Mouse (Mus musculus) cerebellum, adult 2 months (tissue): Measurements from ENCODE around the gene Usf1. TPM values are rescaled to one million over a fixed set of nuclear protein-coding genes. Genes with fewer than 3 reads are reported as not detected.
A peak's percentile ranks its signal among the peaks of the same experiment; 100 is the strongest.

Source experiments
- DNase-seq, 2 experiments: peaks; one replicate each; pipeline ENCODE4 v3.0.0; 2021
- H3K27ac ChIP-seq: fragments of 200-500 bp; 2 replicates; pipeline ENCODE4 v1.5.1; 2012; ENCODE audit warnings: low read length, control low read depth, inconsistent platforms; ENCODE audit not compliant: insufficient read depth
- H3K27me3 ChIP-seq: fragments of 200-500 bp; 2 replicates; pipeline ENCODE4 v1.6.1; 2012; ENCODE audit warnings: inconsistent platforms, mild to moderate bottlenecking, low read length, moderate library complexity; ENCODE audit not compliant: control insufficient read depth, insufficient read depth
- H3K4me1 ChIP-seq: fragments of 200-500 bp; 2 replicates; pipeline ENCODE4 v1.6.1; 2011; ENCODE audit warnings: low read length; ENCODE audit not compliant: control insufficient read depth, insufficient read depth
- H3K4me3 ChIP-seq: fragments of 200-500 bp; replicated peaks from 2 replicates; pipeline ENCODE3; 2011; ENCODE audit warnings: mild to moderate bottlenecking, low read depth, low read length, control low read depth; ENCODE audit not compliant: insufficient read depth
- CTCF ChIP-seq: fragments of 200-500 bp; IDR thresholded peaks from 2 replicates; pipeline ENCODE4 v1.5.1; 2011; ENCODE audit warnings: low read depth, mild to moderate bottlenecking, control low read depth, low read length, moderate library complexity, borderline replicate concordance; ENCODE audit not compliant: insufficient read depth
- POLR2A ChIP-seq: fragments of 200-500 bp; IDR thresholded peaks from 2 replicates; pipeline ENCODE4 v1.6.1; 2011; ENCODE audit warnings: low read length, control low read depth, borderline replicate concordance; ENCODE audit not compliant: insufficient read depth
- WGBS: fragments of 180-500 bp; shearing (Covaris S2); methylation state at CpG from one replicate; pipeline ENCODE4 v1.1.7; 2018; 5-methylcytosine and 5-hydroxymethylcytosine counted together
- polyA plus RNA-seq: library from polyadenylated mRNA; depleted of rRNA; stranded (reverse); fragments of >200 nt; gene quantifications from 2 replicates; pipeline ENCODE4 v1.2.3, GENCODE M21; 2012; rRNA removed

The Usf1 gene
- polyA plus RNA-seq, result 98.7 and 107 TPM in 2 replicates

- TF ChIP-seq CTCF (no peak), POLR2A (peak; percentile 42; the same call in 1 of the 2 replicates)
- peak; percentile 95 for DNase-seq
- Histone ChIP-seq H3K4me3 (peak within 1 kb of the TSS; percentile 81), H3K4me1 (no peaks in the 10 kb centered on the region; the same call in 1 of the 2 replicates), H3K27me3 (no peaks in the 10 kb centered on the region), H3K27ac (peak within 1 kb of the TSS; percentile 72)
- 1% methylated on average over 36 of the region's 36 CpGs for WGBS
Measured at GRCm38 (mm10) chr1:171410947-171411484, at the start of gene Usf1. Gene Usf1, plus strand, starts transcription at chr1:171411313.

- DNase-seq, result no peak
- Histone ChIP-seq H3K4me3 (no peak overlapping the region), H3K27me3 (no peaks in the 10 kb centered on the region), H3K27ac (no peak overlapping the region), H3K4me1 (peaks cover 6% of the 10 kb centered on the region; the same call in 1 of the 2 replicates)
- TF ChIP-seq CTCF (no peak), POLR2A (no peak)
- WGBS, result 62% methylated on average over 7 of the region's 7 CpGs
Measured at GRCm38 (mm10) chr1:171365934-171366333, 45.2 kb upstream of the Usf1 start.

DNA sequence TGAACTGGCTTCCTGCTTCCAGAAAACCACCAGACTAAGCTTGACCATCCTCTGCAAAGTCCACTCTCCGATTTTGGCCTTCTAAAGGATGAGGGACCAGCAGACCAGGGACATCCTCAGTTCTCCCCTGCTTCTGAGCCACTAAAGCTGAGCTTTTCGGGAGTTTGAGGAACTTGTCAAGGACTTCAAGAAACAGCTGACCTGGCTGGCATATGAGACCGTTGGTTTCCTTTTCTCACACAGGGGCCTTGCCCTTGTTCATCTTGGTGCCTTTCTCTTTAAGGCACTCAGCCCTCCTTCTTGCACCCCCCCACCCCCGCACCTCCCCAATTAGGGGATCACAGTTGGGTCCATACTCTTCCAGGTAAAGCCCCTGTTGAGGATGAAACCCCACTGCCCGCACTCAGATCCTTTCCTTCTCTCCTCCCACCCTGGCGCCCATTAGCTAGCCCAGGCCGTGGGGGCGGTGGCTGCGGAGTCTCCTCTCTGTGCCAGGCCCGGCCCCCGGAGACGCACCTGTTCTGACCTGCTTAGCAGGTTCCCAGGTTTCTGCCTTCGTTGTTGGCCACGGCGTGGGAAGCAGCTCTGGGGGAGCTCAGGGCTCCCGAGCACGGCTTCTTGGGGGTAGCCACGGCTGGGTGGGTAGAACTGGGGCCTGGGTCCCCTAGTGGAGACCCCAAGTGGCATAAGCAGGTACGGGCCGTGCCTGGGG lies 41.1 kb upstream of the Usf1 start, which contains the start of gene Nectin4:
Gene Nectin4 (plus strand): TSS at position 255 of the 712 bp plus-strand sequence.
- no peak for DNase-seq
- Histone ChIP-seq H3K4me3 (no peak within 1 kb of the TSS), H3K27me3 (no peaks in the 10 kb centered on the region), H3K27ac (no peak within 1 kb of the TSS), H3K4me1 (no peaks in the 10 kb centered on the region)
- TF ChIP-seq CTCF (no peak), POLR2A (no peak)
- WGBS, result 41% methylated on average over 20 of the region's 20 CpGs

DNA sequence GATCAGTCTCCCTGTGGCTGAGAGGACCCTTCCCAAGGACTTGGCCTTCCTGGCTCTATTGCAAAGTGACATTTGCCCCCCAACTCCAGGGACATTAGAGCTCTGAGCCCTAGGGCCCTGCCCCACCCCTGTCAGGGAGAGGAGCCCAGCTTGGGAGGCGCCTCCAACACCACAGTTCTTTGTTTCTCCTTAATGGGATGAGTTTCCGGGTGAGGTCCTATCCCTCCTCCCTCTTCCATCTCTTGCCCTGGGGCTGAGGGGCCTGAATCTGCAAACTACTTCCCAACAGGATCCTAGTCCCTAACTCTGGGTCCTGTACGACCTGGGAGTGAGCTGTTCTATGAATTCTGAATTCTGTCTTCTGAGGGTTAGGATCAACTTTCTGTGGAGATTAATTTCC lies 38.2 kb upstream of the Usf1 start:
- no peak for DNase-seq
- H3K27me3 ChIP-seq, result no peaks in the 10 kb centered on the region
- TF ChIP-seq POLR2A (no peak), CTCF (no peak)
- no peak overlapping the region for H3K27ac ChIP-seq
- WGBS, result 56% methylated on average over 3 of the region's 3 CpGs
- H3K4me3 ChIP-seq, result no peak overlapping the region
- H3K4me1 ChIP-seq, result peaks cover 2% of the 10 kb centered on the region; the same call in 1 of the 2 replicates

GRCm38 (mm10) chr1:171373946-171374345 lies 37.2 kb upstream of the Usf1 start:
- DNase-seq, result no peak
- Histone ChIP-seq H3K27me3 (no peaks in the 10 kb centered on the region), H3K27ac (no peak overlapping the region), H3K4me1 (peaks cover 9% of the 10 kb centered on the region; the same call in 1 of the 2 replicates), H3K4me3 (no peak overlapping the region)
- TF ChIP-seq POLR2A (no peak), CTCF (no peak)
- 0% methylated on average over 4 of the region's 4 CpGs for WGBS

DNA sequence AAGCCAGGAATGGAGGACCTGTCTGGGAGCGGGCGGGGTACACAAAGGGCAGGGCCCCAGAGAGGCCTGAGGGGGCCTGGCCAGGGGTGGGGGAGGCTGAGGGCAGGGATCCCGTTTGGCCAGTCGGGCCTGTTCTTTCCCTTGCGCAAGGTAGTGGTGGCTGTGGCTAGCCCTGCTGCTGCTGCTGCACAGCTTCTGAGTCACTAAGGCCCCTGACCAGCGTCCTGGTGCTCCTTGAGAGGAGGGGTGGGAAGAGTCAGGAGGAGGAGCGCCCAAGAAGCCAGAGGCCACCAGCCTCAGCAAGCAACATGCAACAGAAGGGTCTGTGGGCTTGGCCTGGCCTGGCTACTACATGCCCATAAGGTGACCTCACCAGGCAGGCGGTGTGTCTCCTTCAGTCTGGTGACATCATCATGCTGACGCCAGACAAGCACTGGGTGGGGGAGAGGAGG lies 35.4 kb upstream of the Usf1 start:
- Histone ChIP-seq H3K27me3 (no peaks in the 10 kb centered on the region), H3K27ac (no peak overlapping the region), H3K4me3 (no peak overlapping the region), H3K4me1 (peaks cover 9% of the 10 kb centered on the region)
- WGBS, result 59% methylated on average over 9 of the region's 9 CpGs
- no peak for TF ChIP-seq CTCF
- no peak for TF ChIP-seq POLR2A
- DNase-seq, result no peak

- H3K27ac ChIP-seq, result peak overlapping the region; percentile 6
- 22% methylated on average over 6 of the region's 6 CpGs for WGBS
- no peak overlapping the region for H3K4me3 ChIP-seq
- H3K27me3 ChIP-seq, result no peaks in the 10 kb centered on the region
- peak; percentile 56 to 71 for DNase-seq
- no peak for TF ChIP-seq CTCF
- TF ChIP-seq POLR2A, result no peak
- peaks cover 9% of the 10 kb centered on the region for H3K4me1 ChIP-seq
Measured at GRCm38 (mm10) chr1:171378298-171378697, 32.8 kb upstream of the Usf1 start.

- Histone ChIP-seq H3K27ac (peak overlapping the region; percentile 17), H3K4me1 (peaks cover 9% of the 10 kb centered on the region), H3K4me3 (peak overlapping the region; percentile 58), H3K27me3 (no peaks in the 10 kb centered on the region)
- TF ChIP-seq CTCF, result peak; percentile 75
- no peak for TF ChIP-seq POLR2A
- peak; percentile 85 to 86 for DNase-seq
- 2% methylated on average over 31 of the region's 31 CpGs for WGBS
Measured at GRCm38 (mm10) chr1:171379935-171380599, 31.0 kb upstream of the Usf1 start.
